Mouse (Mus musculus) midbrain, embryonic 12.5 days (tissue): Measurements from ENCODE around the gene Zfp953. TPM values are rescaled to one million over a fixed set of nuclear protein-coding genes. Genes with fewer than 3 reads are reported as not detected.

Experiments
- polyA plus RNA-seq: library from polyadenylated mRNA; unstranded; fragments of >200 nt; fragmentation: Nextera tagmentation; extraction: Ambion mirVana; gene quantifications from 2 replicates; pipeline ENCODE4 v1.2.1, GENCODE M21; 2016

Gene Zfp953
- polyA plus RNA-seq, 1 experiment from 2014 or later: 0.98 TPM

Other genes with a start within 250 kb of the Zfp953 start
- gene Rslcan18, start 244.3 kb downstream of the Zfp953 start, polyA plus RNA-seq: 0.17 and 0.19 TPM in 2 replicates
- gene Zfp759, start 238.9 kb downstream of the Zfp953 start, polyA plus RNA-seq: 2.7 and 2.8 TPM in 2 replicates
- 4.8 and 5.1 TPM in 2 replicates for gene Rsl1, start 187.4 kb downstream of the Zfp953 start, polyA plus RNA-seq
- 0.83 and 1.7 TPM in 2 replicates for gene Zfp455, start 166.1 kb downstream of the Zfp953 start, polyA plus RNA-seq
- 2.7 and 3.3 TPM in 2 replicates for gene Zfp458, start 82.1 kb downstream of the Zfp953 start, polyA plus RNA-seq
- 0.41 and 0.71 TPM in 2 replicates for gene Zfp457, start 54.1 kb downstream of the Zfp953 start, polyA plus RNA-seq
- gene Zfp595, start 28.0 kb downstream of the Zfp953 start, polyA plus RNA-seq: 1.5 and 1.9 TPM in 2 replicates
- gene Gm28044, start 69 bp downstream of the Zfp953 start, polyA plus RNA-seq: 0.84 TPM in 1 of 2 replicates, not detected in the other
- 0.29 TPM in 1 of 2 replicates, not detected in the other for gene Gm28041, start 15.1 kb upstream of the Zfp953 start, polyA plus RNA-seq
- gene Zfp456, start 15.2 kb upstream of the Zfp953 start, polyA plus RNA-seq: 0.83 and 1.2 TPM in 2 replicates
- gene Zfp429, start 39.2 kb upstream of the Zfp953 start, polyA plus RNA-seq: 2.9 and 4.3 TPM in 2 replicates
- 0.42 and 0.46 TPM in 2 replicates for gene Zfp459, start 60.8 kb upstream of the Zfp953 start, polyA plus RNA-seq
- 6.0 and 6.8 TPM in 2 replicates for gene Zfp874a, start 91.0 kb upstream of the Zfp953 start, polyA plus RNA-seq
- 2.0 and 2.7 TPM in 2 replicates for gene Zfp874b, start 123.7 kb upstream of the Zfp953 start, polyA plus RNA-seq
- gene Zfp58, start 139.9 kb upstream of the Zfp953 start, polyA plus RNA-seq: 16.7 and 16.8 TPM in 2 replicates
- 0.22 and 0.46 TPM in 2 replicates for gene Gm26965, start 165.5 kb upstream of the Zfp953 start, polyA plus RNA-seq
- 32.7 and 36.7 TPM in 2 replicates for gene Zfp87, start 165.6 kb upstream of the Zfp953 start, polyA plus RNA-seq
- gene Zfp748, start 193.2 kb upstream of the Zfp953 start, polyA plus RNA-seq: 17.7 and 19.6 TPM in 2 replicates
- gene Zfp729b, start 249.1 kb upstream of the Zfp953 start, polyA plus RNA-seq: 3.4 and 4.1 TPM in 2 replicates